Mouse (Mus musculus): Measurements from ENCODE around the gene BC024063. TPM values are rescaled to one million over a fixed set of nuclear protein-coding genes. Genes with fewer than 3 reads are reported as not detected.

BC024063 gene
- polyA plus RNA-seq, 1 experiment from 2014 or later = 1.6 TPM

- Histone ChIP-seq H3K27ac (ENCODE audit: low read length) (no peak overlapping the region), H3K4me3 (ENCODE audit: low read depth, low read length) (no peak overlapping the region), H3K4me1 (ENCODE audit: insufficient read depth, low read depth, low read length) (no peaks in the 10 kb centered on the region), H3K9me3 (ENCODE audit: low read length) (peaks cover 7% of the 10 kb centered on the region), H3K27me3 (replicated peaks; ENCODE audit: insufficient read depth, low read length) (no peaks in the 10 kb centered on the region), H3K9ac (replicated peaks; ENCODE audit: low read depth) (no peak overlapping the region), H3K4me2 (replicated peaks; ENCODE audit: low read depth, low read length) (no peak overlapping the region), H3K36me3 (ENCODE audit: insufficient read depth, low read length) (no peaks in the 10 kb centered on the region)
- TF ChIP-seq EP300 (IDR thresholded peaks at IDR 0.05) = no peak
- TF ChIP-seq CTCF (IDR thresholded peaks at IDR 0.05) = no peak
- no peak for DNase-seq (ENCODE audit: low spot score)
- no peak for ATAC-seq
- WGBS = 77% methylated on average over 3 of the region's 3 CpGs
These were observed 34.1 kb downstream of the BC024063 start for GRCm38 (mm10) chr10:82117206-82117605.

- Histone ChIP-seq H3K9me3 (ENCODE audit: low read length) (no peaks in the 10 kb centered on the region; the same call in 1 of the 2 replicates), H3K4me1 (ENCODE audit: insufficient read depth, low read depth, low read length) (no peaks in the 10 kb centered on the region), H3K4me2 (replicated peaks; ENCODE audit: low read depth, low read length) (peak within 1 kb of the TSS; percentile 60), H3K27ac (ENCODE audit: low read length) (peak within 1 kb of the TSS; percentile 22; the same call in 1 of the 2 replicates), H3K9ac (replicated peaks; ENCODE audit: low read depth) (peak within 1 kb of the TSS; percentile 41; the same call in 1 of the 2 replicates), H3K36me3 (ENCODE audit: insufficient read depth, low read length) (no peaks in the 10 kb centered on the region), H3K27me3 (replicated peaks; ENCODE audit: insufficient read depth, low read length) (no peaks in the 10 kb centered on the region), H3K4me3 (ENCODE audit: low read depth, low read length) (peak within 1 kb of the TSS; percentile 61)
- TF ChIP-seq EP300 (IDR thresholded peaks at IDR 0.05) (no peak), CTCF (IDR thresholded peaks at IDR 0.05) (no peak)
- ATAC-seq = peak; percentile 99
- peak; percentile 88 for DNase-seq (ENCODE audit: low spot score)
- WGBS = 1% methylated on average over 41 of the region's 41 CpGs
These were observed 44.8 kb downstream of the BC024063 start, which contains the start of gene AU041133 for GRCm38 (mm10) chr10:82127850-82128401. TSS of gene AU041133 (plus strand) at chr10:82128013.

- H3K9me3 ChIP-seq (ENCODE audit: low read length) = peaks cover 23% of the 10 kb centered on the region
- 91% methylated on average over 1 of the region's 1 CpGs for WGBS
- no peak for ATAC-seq
- H3K4me3 ChIP-seq (ENCODE audit: low read depth, low read length) = no peak overlapping the region
- no peak overlapping the region for H3K4me2 ChIP-seq (replicated peaks; ENCODE audit: low read depth, low read length)
- H3K36me3 ChIP-seq (ENCODE audit: insufficient read depth, low read length) = peaks cover 10% of the 10 kb centered on the region
- no peaks in the 10 kb centered on the region for H3K27me3 ChIP-seq (replicated peaks; ENCODE audit: insufficient read depth, low read length)
- H3K4me1 ChIP-seq (ENCODE audit: insufficient read depth, low read depth, low read length) = no peaks in the 10 kb centered on the region
- no peak for DNase-seq (ENCODE audit: low spot score)
- TF ChIP-seq CTCF (IDR thresholded peaks at IDR 0.05) (no peak), EP300 (IDR thresholded peaks at IDR 0.05) (no peak)
- H3K9ac ChIP-seq (replicated peaks; ENCODE audit: low read depth) = no peak overlapping the region
- no peak overlapping the region for H3K27ac ChIP-seq (ENCODE audit: low read length)
These were observed 62.1 kb downstream of the BC024063 start for GRCm38 (mm10) chr10:82145282-82145681.

- no peak for DNase-seq (ENCODE audit: low spot score)
- 79% methylated on average over 4 of the region's 4 CpGs for WGBS
- ATAC-seq = no peak
- Histone ChIP-seq H3K27ac (ENCODE audit: low read length) (no peak overlapping the region), H3K27me3 (replicated peaks; ENCODE audit: insufficient read depth, low read length) (no peaks in the 10 kb centered on the region), H3K9ac (replicated peaks; ENCODE audit: low read depth) (no peak overlapping the region), H3K36me3 (ENCODE audit: insufficient read depth, low read length) (peaks cover 23% of the 10 kb centered on the region), H3K4me2 (replicated peaks; ENCODE audit: low read depth, low read length) (no peak overlapping the region), H3K9me3 (ENCODE audit: low read length) (peaks cover 37% of the 10 kb centered on the region), H3K4me3 (ENCODE audit: low read depth, low read length) (no peak overlapping the region), H3K4me1 (ENCODE audit: insufficient read depth, low read depth, low read length) (no peaks in the 10 kb centered on the region)
- TF ChIP-seq EP300 (IDR thresholded peaks at IDR 0.05) (no peak), CTCF (IDR thresholded peaks at IDR 0.05) (no peak)
These were observed 64.4 kb downstream of the BC024063 start for GRCm38 (mm10) chr10:82147571-82147970.

Other genes starting within 250 kb of the BC024063 start
- gene Gm32687, start 219.4 kb upstream of the BC024063 start, polyA plus RNA-seq (2015; fragmentation: Nextera tagmentation; extraction: Ambion mirVana) = 6.1 and 7.7 TPM in 2 replicates
- gene Zfp781, start 152.9 kb upstream of the BC024063 start, polyA plus RNA-seq (2015; fragmentation: Nextera tagmentation; extraction: Ambion mirVana) = 0.73 and 0.99 TPM in 2 replicates
- 5.1 and 5.5 TPM in 2 replicates for gene Zfp873, start 35.2 kb upstream of the BC024063 start, polyA plus RNA-seq (2015; fragmentation: Nextera tagmentation; extraction: Ambion mirVana)
- 2.9 and 3.5 TPM in 2 replicates for gene AU041133, start 44.7 kb downstream of the BC024063 start, polyA plus RNA-seq (2015; fragmentation: Nextera tagmentation; extraction: Ambion mirVana)
- 6.5 and 7.4 TPM in 2 replicates for gene Zfp938, start 157.9 kb downstream of the BC024063 start, polyA plus RNA-seq (2015; fragmentation: Nextera tagmentation; extraction: Ambion mirVana)
- gene 4932415D10Rik, start 233.2 kb downstream of the BC024063 start, polyA plus RNA-seq (2015; fragmentation: Nextera tagmentation; extraction: Ambion mirVana) = not detected in 2 replicates

All from lung, postnatal 0 days (tissue).